Mouse (Mus musculus) adrenal gland, adult (tissue): ENCODE measurements at regions not wholly inside any gene's neighbourhood (a gene's known extent, or its start where the extent isn't known, plus 50 kb on each side); places are given as distances from the start of the nearest gene placed in this dataset.

Source experiments
- DNase-seq, 2 experiments: peaks; one replicate each; pipeline ENCODE4 v3.0.0; 2022 to 2023; ENCODE audit warnings: low spot score in 1 of 2; ENCODE audit not compliant: inconsistent age in 2 of 2

DNA sequence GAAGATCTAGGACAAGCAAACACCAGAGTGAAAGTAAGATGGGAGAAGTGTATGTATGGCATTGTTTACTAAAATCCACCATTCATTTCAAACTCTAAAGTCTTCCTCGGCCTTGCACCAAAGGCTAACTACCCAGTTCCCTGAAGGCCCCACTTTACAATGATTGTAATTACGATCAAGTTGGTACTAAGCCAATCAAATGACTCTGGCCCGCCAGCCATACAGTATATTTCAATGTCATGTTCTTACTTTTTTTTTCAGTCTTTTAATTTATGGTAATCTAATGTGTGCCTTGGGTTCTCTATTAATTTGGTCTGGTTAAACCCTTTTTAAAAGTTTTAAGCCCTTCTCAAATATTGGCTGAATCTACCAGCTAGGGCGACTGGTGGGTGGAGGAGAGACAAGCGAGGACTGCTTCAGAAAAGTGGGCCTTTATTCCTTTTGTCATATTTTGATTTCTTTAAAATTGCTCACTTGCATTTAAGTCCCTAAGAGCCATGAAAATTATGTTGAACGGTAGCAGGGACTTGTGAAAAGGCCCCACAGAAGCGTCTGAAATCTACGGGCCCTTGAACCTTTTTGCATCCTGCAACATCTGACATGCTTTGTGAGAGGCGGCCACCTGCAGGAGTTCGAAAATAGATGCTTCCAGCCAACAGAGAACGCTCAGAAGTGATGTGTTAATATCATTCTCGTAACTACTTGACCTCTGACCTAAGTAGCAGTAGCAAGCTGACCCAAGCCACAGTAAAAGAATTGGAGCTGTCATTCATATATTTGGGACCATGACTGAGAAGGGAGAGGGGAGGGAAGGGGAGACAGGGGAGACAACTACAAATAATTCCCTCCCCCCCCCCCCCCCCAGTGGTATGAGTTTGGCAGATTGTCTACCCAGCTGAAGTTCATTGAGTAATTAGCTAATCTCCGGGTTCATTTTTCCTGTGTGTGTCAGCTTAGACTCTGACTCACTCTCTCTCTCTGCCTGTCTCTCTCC, 197.2 kb downstream of the Cdca7 start:
- DNase-seq: peak in 1 of 2 experiments; percentile 30

GRCm38 (mm10) chr2:72674229-72674628, 198.3 kb downstream of the Cdca7 start:
- peak in 1 of 2 experiments; percentile 25 for DNase-seq

- DNase-seq: no peak
Measured at GRCm38 (mm10) chr2:72674856-72675440, 199.0 kb downstream of the Cdca7 start.

DNA sequence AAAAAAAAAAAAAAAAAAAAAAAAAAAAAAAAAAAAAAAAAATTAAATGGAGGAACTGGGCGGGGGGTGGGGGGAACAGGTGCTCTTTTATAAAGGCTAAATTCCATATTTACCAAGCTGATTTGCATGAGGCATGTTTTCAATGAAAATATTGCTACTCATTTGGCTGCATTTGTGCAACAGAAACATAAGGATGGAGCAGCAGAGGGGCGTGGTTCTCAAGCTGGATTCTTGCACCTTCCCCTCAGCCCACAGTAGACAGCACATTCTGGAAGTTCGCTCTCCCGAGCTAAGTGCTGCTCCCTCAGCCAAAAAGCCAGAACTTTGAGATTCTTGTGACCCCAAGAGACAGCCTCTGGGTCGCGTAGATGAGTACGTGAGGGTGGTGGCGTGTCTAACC, 201.8 kb downstream of the Cdca7 start:
- DNase-seq: no peak

DNA sequence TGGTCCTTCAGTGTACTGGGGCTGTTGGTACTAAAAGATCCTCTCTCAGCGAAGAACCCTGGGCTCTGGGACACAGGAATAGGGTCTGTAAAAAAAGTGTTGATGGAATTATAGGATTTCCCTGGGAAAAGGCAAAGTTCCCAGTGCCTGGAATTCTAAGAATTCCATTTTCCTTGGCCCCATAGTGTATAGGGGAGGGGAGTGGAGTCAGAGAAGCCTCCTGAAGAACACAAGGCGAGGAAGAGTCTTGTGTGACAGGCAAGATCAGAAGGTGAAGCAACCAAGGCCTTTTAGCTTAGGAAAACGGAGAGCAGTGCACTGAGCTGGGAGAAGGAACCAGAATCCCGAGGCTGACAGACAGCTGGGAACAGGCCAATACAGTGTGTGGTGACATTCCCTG, 212.1 kb downstream of the Cdca7 start:
- DNase-seq: no peak

GRCm38 (mm10) chr2:72701081-72701480, 225.1 kb downstream of the Cdca7 start:
- no peak for DNase-seq

DNA sequence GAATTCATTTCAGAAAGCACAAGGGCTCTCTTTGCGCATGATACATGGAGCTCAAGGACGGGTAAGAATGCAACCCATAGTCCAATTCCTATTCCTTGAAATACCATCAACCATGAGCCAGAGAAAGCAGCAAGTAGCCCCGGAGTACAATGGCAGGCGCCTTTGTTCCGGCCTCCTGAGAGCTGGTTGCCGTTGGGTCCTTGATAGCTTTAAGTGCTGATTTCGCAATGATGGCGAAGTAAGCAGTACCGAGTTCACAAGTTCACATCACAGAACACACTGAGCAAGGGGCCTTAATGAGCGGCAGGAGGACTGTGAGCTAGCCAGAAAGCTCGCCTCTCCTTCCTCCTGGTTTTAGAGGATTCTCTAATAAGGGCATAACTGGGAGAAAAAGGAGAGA, 227.3 kb downstream of the Cdca7 start:
- peak in 1 of 2 experiments; percentile 23 for DNase-seq

DNA sequence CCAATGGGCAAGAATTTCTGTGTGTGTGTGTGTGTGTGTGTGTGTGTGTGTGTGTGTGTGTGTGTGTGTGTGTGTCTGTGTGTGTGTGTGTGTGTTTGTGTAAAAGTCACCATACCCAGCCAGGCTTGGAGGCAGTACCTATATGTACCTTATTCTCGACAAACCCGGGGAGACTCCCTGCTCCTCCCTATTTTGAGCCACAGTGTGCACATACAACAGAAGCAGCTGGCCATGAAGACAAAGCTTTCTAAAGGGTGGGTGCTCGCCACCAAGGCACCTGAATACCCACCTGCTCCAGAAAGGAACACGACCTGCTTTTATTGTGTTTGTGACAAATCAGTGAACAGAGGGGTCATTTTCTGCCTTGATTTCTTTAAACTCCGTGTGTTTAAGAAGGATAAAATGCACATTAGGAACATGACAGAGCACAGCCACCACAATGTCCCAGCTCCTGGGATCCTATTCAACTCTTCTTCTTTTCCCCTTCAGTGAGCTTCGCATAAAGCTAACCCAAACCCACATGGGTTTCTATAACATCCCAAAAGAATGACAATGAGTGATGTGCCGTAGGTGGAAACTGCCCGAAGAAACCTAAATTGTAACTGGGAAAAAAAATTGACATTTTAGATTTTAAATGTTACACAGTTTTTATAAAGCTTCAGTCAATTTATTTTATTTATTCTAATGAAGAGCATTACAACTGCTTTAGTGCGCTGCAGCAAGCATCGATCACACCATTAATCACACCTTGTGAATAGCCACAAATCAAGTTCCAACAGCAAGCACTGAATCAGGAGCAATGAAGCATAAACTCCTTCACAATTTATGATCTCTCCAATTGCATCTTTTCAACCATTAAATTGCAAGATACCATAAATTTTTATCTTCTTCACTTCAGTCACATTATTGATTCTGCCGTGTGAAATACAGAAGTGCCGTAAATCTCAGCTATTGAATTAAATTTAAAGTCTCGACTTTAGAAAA, 232.0 kb downstream of the Cdca7 start:
- no peak for DNase-seq

DNA sequence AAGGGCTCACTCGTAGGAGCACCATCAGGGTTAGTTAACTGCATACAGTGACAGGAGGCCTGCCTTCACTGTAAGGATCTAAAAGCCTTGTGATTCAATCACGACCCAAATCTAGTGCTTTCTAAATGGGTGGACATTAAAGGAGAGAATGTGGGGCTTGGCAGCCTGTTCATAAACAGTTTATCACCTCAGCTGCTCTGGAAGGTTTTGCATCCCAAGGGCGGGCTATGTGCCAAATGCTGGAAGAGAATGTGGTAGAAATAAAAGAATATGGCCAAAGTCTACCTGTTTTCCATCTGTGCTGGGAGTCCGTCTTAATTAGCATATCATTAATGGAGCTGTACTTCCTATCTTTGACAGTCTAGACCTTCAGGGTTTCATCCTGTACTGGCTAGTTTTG, 241.0 kb downstream of the Cdca7 start:
- no peak for DNase-seq

- DNase-seq: peak; percentile 52 to 85
Measured at GRCm38 (mm10) chr2:72728699-72729098, 251.5 kb downstream of the Sp3 start.

GRCm38 (mm10) chr2:72733371-72733770, 246.9 kb downstream of the Sp3 start:
- no peak for DNase-seq

DNA sequence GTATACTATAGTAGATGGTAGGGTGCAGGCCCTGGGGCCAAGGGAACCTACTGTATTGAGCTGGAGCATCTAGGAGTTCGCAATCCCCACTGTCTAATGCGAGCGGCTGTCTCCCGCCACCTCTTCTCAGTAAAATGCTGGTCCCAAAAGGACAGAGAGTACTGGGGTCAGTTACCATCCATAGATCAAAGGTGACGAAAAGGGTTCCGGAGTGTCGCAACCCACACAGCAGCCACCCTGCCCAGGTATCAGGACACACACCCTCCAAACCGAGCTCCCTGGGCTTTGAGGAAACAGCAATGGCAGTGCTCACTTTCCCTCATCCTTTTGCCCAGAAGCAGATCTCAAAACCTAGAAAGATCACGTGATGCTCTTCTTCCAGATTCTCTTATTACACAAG, 245.2 kb downstream of the Sp3 start:
- no peak for DNase-seq

DNA sequence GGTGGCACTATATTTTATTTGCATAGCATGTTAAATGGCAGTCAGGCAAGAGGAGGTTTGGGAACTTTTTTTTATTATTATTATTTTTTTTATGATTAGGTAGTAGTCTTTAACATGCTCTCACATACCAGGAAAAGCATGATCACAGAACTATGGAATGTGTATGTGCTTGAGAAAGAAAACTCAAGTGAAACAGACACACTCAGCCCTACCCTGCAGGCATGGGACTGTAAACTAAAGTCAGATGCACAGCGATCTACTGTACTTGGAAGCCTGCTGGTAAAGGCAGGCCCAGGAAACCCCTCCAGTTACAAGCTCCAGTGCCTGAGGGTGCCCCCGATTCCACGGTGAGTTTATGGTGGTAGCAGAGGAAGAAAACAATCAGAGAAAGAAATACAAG, 243.6 kb downstream of the Sp3 start:
- DNase-seq: no peak

DNA sequence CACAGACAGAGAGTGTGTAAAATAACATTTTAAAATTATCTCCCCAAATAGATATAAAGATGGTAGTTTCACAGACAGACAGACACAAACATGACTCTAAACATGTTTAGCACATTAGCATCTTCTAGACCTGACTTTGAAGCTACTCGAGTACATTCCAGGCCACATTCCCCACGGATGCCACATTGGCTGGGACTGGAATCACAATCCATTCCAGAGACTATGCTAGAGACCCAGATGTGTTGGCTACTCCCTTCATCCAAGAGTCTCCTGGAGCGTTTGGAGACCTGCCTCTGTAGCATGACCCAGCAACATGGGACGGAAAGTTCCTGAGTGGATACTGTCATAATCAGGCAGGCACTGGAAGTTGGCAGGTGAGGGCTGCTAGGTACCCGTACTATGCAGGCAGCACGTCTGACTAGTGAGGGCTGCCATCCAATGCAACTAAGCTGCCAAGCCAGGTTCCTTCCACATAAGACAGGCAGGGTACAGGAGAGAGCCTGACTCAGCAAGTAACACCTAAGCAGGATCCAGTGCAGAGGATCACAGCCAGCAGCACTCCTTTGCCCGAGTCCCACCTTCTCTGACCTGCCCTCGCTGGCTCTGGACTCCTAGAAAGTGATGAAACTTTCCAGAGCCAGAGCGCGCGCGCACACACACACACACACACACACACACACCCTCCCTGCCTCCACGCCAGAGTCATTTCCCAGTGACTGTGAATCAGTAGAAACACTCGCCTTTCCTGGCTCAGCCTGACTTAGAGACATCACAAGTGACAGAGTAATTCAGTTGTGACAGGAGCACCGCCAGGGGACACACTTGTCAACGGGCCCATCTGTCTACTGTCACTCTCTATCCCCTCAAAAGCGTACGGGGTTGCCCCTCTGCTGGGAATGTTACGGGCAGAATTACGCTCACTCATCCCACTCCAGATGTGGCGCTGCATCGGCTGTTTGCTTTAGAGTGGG, 239.6 kb downstream of the Sp3 start:
- DNase-seq: peak in 1 of 2 experiments; percentile 49

- no peak for DNase-seq
Measured at GRCm38 (mm10) chr2:72741746-72742145, 238.5 kb downstream of the Sp3 start.

- DNase-seq: peak in 1 of 2 experiments; percentile 21
Measured at GRCm38 (mm10) chr2:72743651-72744050, 236.6 kb downstream of the Sp3 start.

DNA sequence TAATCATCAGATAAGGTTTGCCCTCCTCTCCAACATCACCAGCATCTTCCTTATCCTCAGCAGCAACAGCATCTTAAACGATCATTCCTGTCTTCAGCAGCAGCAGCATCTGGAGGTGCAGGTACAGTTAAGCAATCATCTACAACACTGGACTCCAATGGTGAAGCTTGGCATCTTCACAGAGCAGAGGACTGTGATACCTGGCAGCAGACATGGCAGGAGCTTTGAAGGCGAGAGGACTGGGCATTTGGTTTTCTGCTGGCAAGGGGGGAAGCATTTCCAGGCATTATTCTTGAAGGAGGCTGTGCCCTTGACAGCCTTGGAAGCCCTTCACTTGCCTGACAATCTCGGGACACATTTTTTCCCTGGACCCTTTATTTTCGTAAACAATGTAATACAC, 235.3 kb downstream of the Sp3 start:
- DNase-seq: no peak

DNA sequence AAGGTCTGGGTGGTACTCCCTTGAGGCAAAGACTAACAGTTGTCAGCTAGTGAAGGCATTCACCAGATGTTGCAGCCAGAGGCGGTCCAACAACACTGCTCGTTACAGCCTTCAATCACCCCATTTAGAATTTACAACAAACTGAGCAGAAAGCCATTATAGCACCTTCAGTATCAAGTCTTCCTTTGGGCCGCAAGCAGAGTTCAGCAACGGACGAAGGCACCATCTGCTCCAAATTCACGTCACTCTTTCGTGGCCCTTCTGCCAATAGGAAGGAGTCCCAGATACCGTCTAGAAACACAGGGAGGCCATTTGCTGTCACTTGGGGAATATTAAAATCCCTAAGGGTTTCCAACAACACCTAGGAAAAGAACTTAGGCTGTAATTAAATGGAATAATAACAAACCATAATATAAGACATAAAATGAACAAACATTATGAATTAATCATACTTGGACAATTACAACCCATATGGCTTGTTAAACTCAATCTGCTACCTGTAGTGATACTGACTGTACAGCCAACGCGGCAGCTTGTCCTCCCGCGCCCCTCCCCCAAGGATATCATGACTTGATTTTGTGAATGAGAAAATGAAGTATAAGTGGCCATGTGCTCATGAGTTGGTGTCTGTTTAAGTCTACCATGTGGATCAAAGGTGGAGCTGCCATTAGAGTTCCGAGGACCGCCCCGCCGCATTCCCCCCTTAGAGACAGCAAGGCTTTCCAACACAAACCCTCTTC, 233.6 kb downstream of the Sp3 start:
- DNase-seq: no peak

DNA sequence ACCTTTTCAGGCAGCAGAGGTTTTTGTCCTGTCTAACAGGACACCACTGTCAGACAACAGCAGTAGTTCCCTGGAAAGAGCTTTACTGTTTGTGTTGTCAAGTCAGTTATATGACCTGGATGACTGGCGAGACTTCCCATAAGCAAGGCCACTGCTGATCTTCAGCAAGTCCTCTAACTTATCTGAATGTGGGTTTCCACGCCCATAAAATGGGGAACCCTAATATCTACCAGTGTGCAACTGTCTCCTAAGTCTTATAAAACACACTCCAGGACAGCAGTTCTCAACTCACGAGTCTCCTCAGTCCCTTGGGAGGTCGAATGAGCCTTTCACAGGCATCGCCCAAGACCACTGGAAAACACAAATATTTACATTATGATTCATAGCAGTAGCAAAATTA, 232.9 kb downstream of the Sp3 start:
- DNase-seq: no peak
